Comparison of ENCODE assay signal across 23 mouse cellular contexts in the genomic region with DNA sequence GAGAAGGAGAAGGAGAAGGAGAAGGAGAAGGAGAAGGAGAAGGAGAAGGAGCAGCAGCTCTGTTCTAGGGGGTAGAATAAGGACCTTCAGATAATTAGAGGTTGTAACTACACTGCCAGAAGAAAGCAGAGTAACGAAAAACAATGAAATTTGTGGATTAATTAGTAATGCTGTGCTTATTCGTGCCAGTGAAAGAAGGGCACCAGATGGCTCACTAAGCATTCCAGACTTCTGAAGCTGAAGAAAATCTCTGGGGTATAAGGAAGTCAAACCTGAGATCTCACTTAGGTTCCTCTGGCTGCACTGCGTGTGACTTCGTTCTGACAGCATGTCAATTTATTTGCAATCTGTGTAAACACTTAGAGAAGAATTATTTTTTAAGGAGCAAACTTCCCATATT. TPM values are rescaled to one million over a fixed set of nuclear protein-coding genes. Genes with fewer than 3 reads are reported as not detected.
DNase-seq lines count a peak whose midpoint lies in the region; ATAC-seq lines count a peak whose summit lies in the region.
"Had no signal": no experiment of that assay in that cellular context is flagged by ENCODE, and none has a peak within 500 bp of the region (broad histone marks: within the 10 kb centered on the region; RNA-seq: fewer than 3 reads in every experiment).

No protein-coding gene starts in this region.

- no peak overlapping the region for H3K4me2 ChIP-seq in forebrain, embryonic 14.5 days (ENCODE audit: low read length)
- H3K4me2 ChIP-seq: embryonic facial prominence, embryonic 12.5 days; forebrain, embryonic 12.5 days; forebrain, embryonic 15.5 days had no signal

- H3K9me3 ChIP-seq in forebrain, embryonic 14.5 days (replicated peaks; ENCODE audit: control insufficient read depth, low read length) = no peaks in the 10 kb centered on the region
- no peaks in the 10 kb centered on the region for H3K9me3 ChIP-seq in forebrain, embryonic 10.5 days
- H3K9me3 ChIP-seq: embryonic facial prominence, embryonic 10.5 days; embryonic facial prominence, embryonic 12.5 days; forebrain, embryonic 12.5 days; forebrain, embryonic 15.5 days; G1E had no signal

- no peak for ATAC-seq in forebrain, embryonic 14.5 days
- ATAC-seq: activated CD4-positive, CD25-positive, alpha-beta regulatory T cell, adult 4 months; CD4-positive, CD25-positive, alpha-beta regulatory T cell, adult 4 months; forebrain, embryonic 15.5 days; forebrain, postnatal 0 days; Patski had no signal

- no peak overlapping the region for H3K9ac ChIP-seq in forebrain, embryonic 14.5 days (ENCODE audit: low read length)
- H3K9ac ChIP-seq: embryonic facial prominence, embryonic 12.5 days; forebrain, embryonic 12.5 days; forebrain, embryonic 15.5 days; forebrain, postnatal 0 days had no signal

- H3K27ac ChIP-seq in forebrain, embryonic 14.5 days (ENCODE audit: low read depth, low read length) = no peak overlapping the region
- H3K27ac ChIP-seq in forebrain, embryonic 10.5 days = no peak overlapping the region
- H3K27ac ChIP-seq: embryonic facial prominence, embryonic 10.5 days; embryonic facial prominence, embryonic 12.5 days; forebrain, embryonic 12.5 days; forebrain, embryonic 15.5 days had no signal

- no peaks in the 10 kb centered on the region for H3K36me3 ChIP-seq in forebrain, embryonic 14.5 days (ENCODE audit: control insufficient read depth, insufficient read depth, low read length)
- no peaks in the 10 kb centered on the region for H3K36me3 ChIP-seq in forebrain, embryonic 10.5 days (replicated peaks)
- H3K36me3 ChIP-seq: embryonic facial prominence, embryonic 10.5 days; embryonic facial prominence, embryonic 12.5 days; forebrain, embryonic 12.5 days; forebrain, embryonic 15.5 days; G1E had no signal

- H3K4me3 ChIP-seq in forebrain, embryonic 14.5 days (ENCODE audit: low read depth, low read length) = no peak overlapping the region
- no peak overlapping the region for H3K4me3 ChIP-seq in forebrain, embryonic 10.5 days
- H3K4me3 ChIP-seq: embryonic facial prominence, embryonic 10.5 days; embryonic facial prominence, embryonic 12.5 days; forebrain, embryonic 12.5 days; forebrain, embryonic 15.5 days had no signal

- DNase-seq in forebrain, embryonic 14.5 days (ENCODE audit: low spot score) = peak; percentile 51
- DNase-seq in forebrain, embryonic 10.5 days (ENCODE audit: extremely low spot score, low spot score) = no peak
- peak; percentile 1 for DNase-seq in urinary bladder, postnatal 25 days (ENCODE audit: low spot score)
- no peak for DNase-seq in urinary bladder, postnatal 10 days (ENCODE audit: low spot score)
- no peak for DNase-seq in testis, postnatal 10 days (ENCODE audit: low spot score)
- DNase-seq: adrenal gland, adult 8-10 months; adrenal gland, postnatal 14 days; adrenal gland, postnatal 36 days; B cell, adult 2 months; cerebellum, adult 11-12 months; cerebellum, adult 2 months; cerebellum, adult 9-10 months; cerebellum, postnatal 10 days; cerebellum, postnatal 25 days; forebrain, postnatal 0 days had no signal

- WGBS in forebrain, embryonic 14.5 days = 46% methylated on average over 4 of the region's 4 CpGs
- 78% methylated on average over 4 of the region's 4 CpGs for WGBS in forebrain, embryonic 10.5 days

- 0 out of 2 replicates have a peak, but pooled peaks cover 6% of the 10 kb centered on the region for H3K4me1 ChIP-seq in forebrain, embryonic 14.5 days (ENCODE audit: control insufficient read depth, insufficient read depth, low read length)
- H3K4me1 ChIP-seq in forebrain, embryonic 10.5 days = peaks cover 38% of the 10 kb centered on the region
- H3K4me1 ChIP-seq: embryonic facial prominence, embryonic 12.5 days had no signal

- H3K27me3 ChIP-seq in forebrain, embryonic 14.5 days (replicated peaks; ENCODE audit: control insufficient read depth, insufficient read depth, low read length) = no peaks in the 10 kb centered on the region
- peaks cover 37% of the 10 kb centered on the region for H3K27me3 ChIP-seq in forebrain, embryonic 10.5 days (ENCODE audit: poor library complexity, severe bottlenecking)
- H3K27me3 ChIP-seq: Patski had no signal

RNA-seq across cellular contexts. Expression of gene Mfap3l, which starts 3.6 kb away (rescaled TPM):
- polyA plus RNA-seq in forebrain, embryonic 14.5 days (2014; fragmentation: Nextera tagmentation; extraction: Ambion mirVana) = 0.74 and 1.4 TPM in 2 replicates
- 0.90 and 0.96 TPM in 2 replicates for polyA plus RNA-seq in forebrain, embryonic 10.5 days (2016; fragmentation: Nextera tagmentation; extraction: Ambion mirVana)
- polyA plus RNA-seq: activated CD4-positive, CD25-positive, alpha-beta regulatory T cell, adult 4 months; CD4-positive, CD25-positive, alpha-beta regulatory T cell, adult 4 months; G1E had no signal

Comparison
In these comparisons a context has a peak if more than half of its experiments do, and no peak if none do; other contexts are left out.
1. DNase-seq: peak in forebrain, embryonic 14.5 days (single experiment) and urinary bladder, postnatal 25 days (single experiment); none in forebrain, embryonic 10.5 days (single experiment), urinary bladder, postnatal 10 days (single experiment) and testis, postnatal 10 days (single experiment).